Mouse (Mus musculus) limb, embryonic 11.5 days (tissue): ENCODE measurements around the gene Pth1r. TPM values are rescaled to one million over a fixed set of nuclear protein-coding genes. Genes with fewer than 3 reads are reported as not detected.

Experiments used
- ATAC-seq: fragments of 200-750 bp; cut with Nextera tagmentation; 2 replicates; pipeline ENCODE4 v1.8.0; 2017; ENCODE audit warnings: low read depth; ENCODE audit not compliant: insufficient number of reproducible peaks, low FRiP score, low TSS enrichment
- DNase-seq: peaks from one replicate; pipeline ENCODE4 v3.0.0-alpha.2; 2015; ENCODE audit warnings: low spot score
- H3K27ac ChIP-seq: fragments of 300-500 bp; sonication (generic); replicated peaks from 2 replicates; pipeline ENCODE4 v1.5.1; 2014; ENCODE audit warnings: low read depth, mild to moderate bottlenecking, low read length
- H3K27me3 ChIP-seq: fragments of 300-500 bp; sonication (generic); 2 replicates; pipeline ENCODE4 v1.6.1; 2014; ENCODE audit warnings: mild to moderate bottlenecking, low read length, mixed read lengths; ENCODE audit not compliant: control insufficient read depth, insufficient read depth
- H3K36me3 ChIP-seq: fragments of 300-500 bp; sonication (generic); 2 replicates; pipeline ENCODE4 v1.6.1; 2014; ENCODE audit warnings: mild to moderate bottlenecking, low read length, moderate library complexity, mixed read lengths; ENCODE audit not compliant: control insufficient read depth, insufficient read depth
- H3K4me1 ChIP-seq: fragments of 300-500 bp; sonication (generic); 2 replicates; pipeline ENCODE4 v1.6.1; 2014; ENCODE audit warnings: low read length, mixed read lengths; ENCODE audit not compliant: control insufficient read depth, insufficient read depth
- H3K4me2 ChIP-seq: fragments of 300-500 bp; sonication (generic); 2 replicates; pipeline ENCODE4 v1.6.1; 2014; ENCODE audit warnings: low read depth, mild to moderate bottlenecking, moderate library complexity; ENCODE audit not compliant: severe bottlenecking
- H3K4me3 ChIP-seq: fragments of 300-500 bp; sonication (generic); 2 replicates; pipeline ENCODE4 v1.5.1; 2014; ENCODE audit warnings: low read depth, low read length
- H3K9ac ChIP-seq: fragments of 300-500 bp; sonication (generic); 2 replicates; pipeline ENCODE4 v1.6.1; 2014; ENCODE audit warnings: mild to moderate bottlenecking, low read length
- H3K9me3 ChIP-seq: fragments of 300-500 bp; sonication (generic); 2 replicates; pipeline ENCODE4 v1.6.1; 2016; ENCODE audit warnings: low read length; ENCODE audit not compliant: control insufficient read depth
- WGBS: fragments of 180-500 bp; shearing (Covaris S2); extraction: QIAGEN DNeasy Blood & Tissue Kit; methylation state at CpG from one replicate; pipeline ENCODE4 v1.1.7; 2014; 5-methylcytosine and 5-hydroxymethylcytosine counted together
- polyA plus RNA-seq: library from polyadenylated mRNA; unstranded; fragments of >200 nt; fragmentation: Nextera tagmentation; extraction: Ambion mirVana; gene quantifications from 2 replicates; pipeline ENCODE4 v1.2.1, GENCODE M21; 2014

The Pth1r gene
- polyA plus RNA-seq, 1 experiment from 2014 or later: 30.1 TPM

GRCm38 (mm10) chr9:110695165-110695755, 51.7 kb downstream of the Pth1r start:
- Histone ChIP-seq H3K36me3 (no peaks in the 10 kb centered on the region; the same call in 1 of the 2 replicates), H3K9me3 (no peaks in the 10 kb centered on the region), H3K27ac (no peak overlapping the region), H3K4me1 (no peaks in the 10 kb centered on the region), H3K4me3 (no peak overlapping the region), H3K27me3 (no peaks in the 10 kb centered on the region), H3K4me2 (no peak overlapping the region), H3K9ac (no peak overlapping the region)
- no peak for DNase-seq
- 89% methylated on average over 4 of the region's 4 CpGs for WGBS
- ATAC-seq: no peak

- Histone ChIP-seq H3K4me2 (no peak overlapping the region), H3K9me3 (no peaks in the 10 kb centered on the region), H3K27me3 (no peaks in the 10 kb centered on the region), H3K36me3 (no peaks in the 10 kb centered on the region), H3K4me3 (no peak overlapping the region), H3K27ac (no peak overlapping the region), H3K9ac (no peak overlapping the region), H3K4me1 (no peaks in the 10 kb centered on the region)
- WGBS: 94% methylated on average over 8 of the region's 8 CpGs
- ATAC-seq (no peak), DNase-seq (no peak)
These were observed 57.6 kb downstream of the Pth1r start for GRCm38 (mm10) chr9:110689261-110689779.

DNA sequence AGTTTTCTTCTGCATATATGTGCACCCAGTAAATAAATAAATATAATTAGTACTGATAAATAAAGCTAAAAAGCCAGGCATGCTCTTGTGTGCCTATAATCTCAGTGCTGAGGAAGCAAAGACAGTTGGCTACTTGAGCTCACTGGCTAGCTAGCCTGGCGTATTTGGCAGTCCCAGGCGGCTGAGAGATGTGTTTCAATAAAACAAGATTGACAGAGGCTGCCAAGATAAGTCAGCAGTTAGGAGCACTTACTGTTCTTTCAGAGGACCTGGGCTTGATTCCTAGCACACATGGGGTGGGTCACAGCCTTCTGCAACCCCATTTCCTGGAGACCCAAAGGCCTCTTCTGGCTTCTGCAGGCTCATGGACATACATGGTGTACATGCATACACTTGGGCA, 59.1 kb downstream of the Pth1r start:
- WGBS: 89% methylated on average over 2 of the region's 2 CpGs
- no peak overlapping the region for H3K4me3 ChIP-seq
- DNase-seq: no peak

GRCm38 (mm10) chr9:110687061-110687460, 59.9 kb downstream of the Pth1r start:
- no peak for DNase-seq
- no peaks in the 10 kb centered on the region for H3K9me3 ChIP-seq
- no peak overlapping the region for H3K27ac ChIP-seq
- H3K4me1 ChIP-seq: peaks cover 6% of the 10 kb centered on the region; the same call in 1 of the 2 replicates
- 54% methylated on average over 5 of the region's 5 CpGs for WGBS
- ATAC-seq: no peak
- H3K9ac ChIP-seq: no peak overlapping the region
- H3K27me3 ChIP-seq: no peaks in the 10 kb centered on the region
- H3K4me2 ChIP-seq: no peak overlapping the region
- no peaks in the 10 kb centered on the region for H3K36me3 ChIP-seq
- no peak overlapping the region for H3K4me3 ChIP-seq

More for the DNA sequence above, 59.1 kb downstream of the Pth1r start:
- H3K9ac ChIP-seq: no peak overlapping the region
- H3K9me3 ChIP-seq: no peaks in the 10 kb centered on the region
- no peaks in the 10 kb centered on the region for H3K27me3 ChIP-seq
- no peak overlapping the region for H3K4me2 ChIP-seq
- H3K4me1 ChIP-seq: peaks cover 3% of the 10 kb centered on the region; the same call in 1 of the 2 replicates
- H3K27ac ChIP-seq: no peak overlapping the region
- no peaks in the 10 kb centered on the region for H3K36me3 ChIP-seq
- no peak for ATAC-seq

DNA sequence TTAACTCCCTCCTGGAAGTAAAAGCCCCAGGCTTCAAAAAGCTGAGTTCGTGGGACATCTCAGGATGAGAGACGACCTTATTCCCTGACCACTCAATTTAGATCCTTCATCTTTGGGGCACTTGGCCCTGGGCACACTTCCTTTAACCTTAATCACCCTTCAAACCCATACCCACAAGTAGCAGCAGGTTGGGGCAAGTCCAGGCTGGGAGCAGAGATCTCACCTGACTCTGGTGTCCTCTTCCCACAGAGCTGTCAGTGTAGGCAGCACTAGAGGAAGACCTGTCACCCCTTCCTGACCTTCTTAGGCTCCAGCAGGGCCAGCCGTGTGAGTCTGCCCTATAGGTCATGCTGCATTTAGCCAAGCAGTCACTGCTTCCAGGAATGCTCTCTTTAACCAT, 60.5 kb downstream of the Pth1r start:
- Histone ChIP-seq H3K4me2 (no peak overlapping the region), H3K4me1 (peaks cover 6% of the 10 kb centered on the region; the same call in 1 of the 2 replicates), H3K4me3 (no peak overlapping the region), H3K27ac (no peak overlapping the region), H3K36me3 (no peaks in the 10 kb centered on the region), H3K27me3 (no peaks in the 10 kb centered on the region), H3K9me3 (no peaks in the 10 kb centered on the region), H3K9ac (no peak overlapping the region)
- ATAC-seq (no peak), DNase-seq (no peak)
- WGBS: 55% methylated on average over 3 of the region's 3 CpGs

- H3K36me3 ChIP-seq: no peaks in the 10 kb centered on the region
- peaks cover 6% of the 10 kb centered on the region; the same call in 1 of the 2 replicates for H3K4me1 ChIP-seq
- no peaks in the 10 kb centered on the region for H3K9me3 ChIP-seq
- no peak overlapping the region for H3K27ac ChIP-seq
- H3K27me3 ChIP-seq: no peaks in the 10 kb centered on the region
- WGBS: 91% methylated on average over 5 of the region's 5 CpGs
- H3K9ac ChIP-seq: no peak overlapping the region
- no peak for DNase-seq
- H3K4me2 ChIP-seq: no peak overlapping the region
- no peak for ATAC-seq
- no peak overlapping the region for H3K4me3 ChIP-seq
These were observed 61.4 kb downstream of the Pth1r start for GRCm38 (mm10) chr9:110685591-110685990.

DNA sequence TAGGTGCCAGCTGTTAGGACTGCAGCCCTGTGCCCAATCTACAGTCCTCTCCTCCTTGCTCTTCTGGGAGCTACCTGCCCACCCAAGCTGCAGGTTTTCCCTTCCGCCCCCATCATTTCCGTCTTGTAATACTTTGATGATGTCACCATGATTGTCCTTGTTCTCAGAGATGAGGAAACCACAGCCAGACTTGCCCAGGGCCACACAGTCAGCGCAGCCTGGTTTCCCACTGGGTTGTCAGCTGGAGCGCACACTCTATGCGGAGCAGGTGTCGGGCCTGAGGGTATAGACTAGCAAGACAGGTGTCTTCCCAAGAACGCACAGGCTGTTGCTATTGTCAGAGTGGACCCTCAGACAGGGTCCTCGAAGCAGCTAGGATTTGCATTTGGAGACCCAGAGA, 61.8 kb downstream of the Pth1r start:
- H3K27me3 ChIP-seq: no peaks in the 10 kb centered on the region
- no peak for ATAC-seq

GRCm38 (mm10) chr9:110684100-110684831, 62.7 kb downstream of the Pth1r start:
- 90% methylated on average over 6 of the region's 6 CpGs for WGBS
- ATAC-seq (no peak), DNase-seq (no peak)
- no peak overlapping the region for H3K4me3 ChIP-seq
- H3K4me1 ChIP-seq: peaks cover 6% of the 10 kb centered on the region; the same call in 1 of the 2 replicates
- H3K9me3 ChIP-seq: no peaks in the 10 kb centered on the region
- no peak overlapping the region for H3K9ac ChIP-seq
- no peak overlapping the region for H3K27ac ChIP-seq
- H3K4me2 ChIP-seq: no peak overlapping the region
- H3K36me3 ChIP-seq: no peaks in the 10 kb centered on the region
- H3K27me3 ChIP-seq: no peaks in the 10 kb centered on the region

More for the DNA sequence above, 61.8 kb downstream of the Pth1r start:
- no peak overlapping the region for H3K27ac ChIP-seq
- 89% methylated on average over 8 of the region's 8 CpGs for WGBS
- peaks cover 6% of the 10 kb centered on the region; the same call in 1 of the 2 replicates for H3K4me1 ChIP-seq
- H3K9me3 ChIP-seq: no peaks in the 10 kb centered on the region
- no peaks in the 10 kb centered on the region for H3K36me3 ChIP-seq
- H3K9ac ChIP-seq: no peak overlapping the region
- no peak for DNase-seq
- no peak overlapping the region for H3K4me3 ChIP-seq
- H3K4me2 ChIP-seq: no peak overlapping the region
